Mouse (Mus musculus) frontal cortex, postnatal 36 days (tissue): ENCODE data around the gene Gm20914.
"Not testable (repeated sequence)": the region's sequence is repeated elsewhere in the genome, so short reads cannot be mapped to it uniquely, and the experiment has no call there.

ENCODE experiments used
- DNase-seq, 2 experiments: peaks; one replicate each; pipeline ENCODE4 v3.0.0; 2022; ENCODE audit warnings: low spot score in 2 of 2

Gm20914 gene

DNA sequence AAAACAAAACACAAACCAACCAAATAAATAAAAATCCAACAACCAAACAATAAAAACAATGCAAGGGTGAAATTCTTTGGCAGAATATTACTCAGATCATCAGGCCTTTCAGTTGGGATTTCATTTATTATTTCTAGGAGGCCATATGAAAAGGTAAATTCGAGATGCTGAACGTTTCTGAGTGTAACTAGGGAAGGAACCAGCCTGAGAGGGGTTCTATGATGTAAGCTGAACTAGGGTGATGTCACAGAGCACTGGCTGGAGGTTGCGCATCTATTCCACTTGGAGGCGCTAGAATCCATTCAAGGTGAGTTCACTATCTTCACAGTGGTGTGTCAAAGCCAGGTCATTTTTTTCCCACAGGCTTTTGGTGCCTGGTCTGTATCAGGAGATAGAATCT lies at the start of gene Gm20914:
Gene Gm20914, plus strand, starts transcription at position 301 of the 400 bp plus-strand sequence.
- DNase-seq, result not testable (repeated sequence)
